Mouse (Mus musculus) heart, adult 2 months (tissue): ENCODE measurements around the gene Pla2g6. TPM values are rescaled to one million over a fixed set of nuclear protein-coding genes. Genes with fewer than 3 reads are reported as not detected.
A peak's percentile ranks its signal among the peaks of the same experiment; 100 is the strongest.

ENCODE experiments used
- DNase-seq, 2 experiments: peaks; one replicate each; pipeline ENCODE4 v3.0.0; 2021
- H3K27ac ChIP-seq: fragments of 200-600 bp; 2 replicates; pipeline ENCODE4 v1.8.1; 2022
- H3K27me3 ChIP-seq: fragments of 200-500 bp; 2 replicates; pipeline ENCODE4 v1.6.1; 2012; ENCODE audit warnings: mild to moderate bottlenecking, low read length, inconsistent platforms, mixed read lengths; ENCODE audit not compliant: control insufficient read depth, insufficient read depth
- H3K36me3 ChIP-seq: fragments of 200-500 bp; 2 replicates; pipeline ENCODE4 v1.6.1; 2012; ENCODE audit warnings: low read length, inconsistent platforms; ENCODE audit not compliant: control insufficient read depth, insufficient read depth
- H3K4me1 ChIP-seq: fragments of 200-500 bp; 2 replicates; pipeline ENCODE4 v1.6.1; 2011; ENCODE audit warnings: low read length; ENCODE audit not compliant: control insufficient read depth, insufficient read depth
- H3K4me3 ChIP-seq: fragments of 200-600 bp; 2 replicates; pipeline ENCODE4 v1.8.1; 2022
- H3K79me2 ChIP-seq: fragments of 200-500 bp; replicated peaks from 2 replicates; pipeline ENCODE4 v1.6.1; 2012; ENCODE audit warnings: mild to moderate bottlenecking, inconsistent platforms, low read length, moderate library complexity, mixed read lengths; ENCODE audit not compliant: control insufficient read depth, insufficient read depth
- H3K9ac ChIP-seq: fragments of 200-500 bp; 2 replicates; pipeline ENCODE4 v1.6.1; 2012; ENCODE audit warnings: low read depth, mild to moderate bottlenecking, control low read depth, inconsistent platforms, low read length, mixed read lengths
- CTCF ChIP-seq: fragments of 200-600 bp; IDR thresholded peaks from 2 replicates; pipeline ENCODE4 v1.8.1; 2022; ENCODE audit warnings: antibody characterized with exemption, mild to moderate bottlenecking, moderate library complexity
- EP300 ChIP-seq: fragments of 200-500 bp; IDR thresholded peaks from 2 replicates; pipeline ENCODE4 v1.6.1; 2011; ENCODE audit warnings: low read depth, low read length, control low read depth; ENCODE audit not compliant: insufficient read depth
- POLR2A ChIP-seq: fragments of 200-500 bp; IDR thresholded peaks from 2 replicates; pipeline ENCODE4 v1.6.1; 2011; ENCODE audit warnings: mild to moderate bottlenecking, low read depth, low read length, control low read depth; ENCODE audit not compliant: insufficient read depth
- WGBS: fragments of 180-500 bp; shearing (Covaris S2); methylation state at CpG from one replicate; pipeline ENCODE4 v1.1.7; 2018; 5-methylcytosine and 5-hydroxymethylcytosine counted together
- intact Hi-C: fragments of 180-260 bp; cut with DNase I; formaldehyde crosslinking; loops from one replicate; pipeline ENCODE4 v1.15.1; 2025
- polyA plus RNA-seq: library from polyadenylated mRNA; depleted of rRNA; stranded (reverse); fragments of >200 nt; gene quantifications from 2 replicates; pipeline ENCODE4 v1.2.3, GENCODE M21; 2012
- total RNA-seq, 2 experiments: library from RNA; stranded (reverse); gene quantifications; 2 replicates each; pipeline ENCODE4 v1.2.3; 2021

Gene Pla2g6
- total and polyA plus RNA-seq, 3 experiments, result 10.7 to 14.0 (median 11.0) TPM

- intact Hi-C loops, result loop anchor here (5.0 kb wide), 1 partner anchor 32 kb away; no protein-coding TSS in a partner anchor
- WGBS, result 42% methylated on average over 4 of the region's 4 CpGs
Observed at GRCm38 (mm10) chr15:79354619-79355018, 26.4 kb upstream of the Pla2g6 start.

GRCm38 (mm10) chr15:79353690-79354305, 25.6 kb upstream of the Pla2g6 start:
- intact Hi-C loops, result no loop called here
- no peak for DNase-seq
- no peak for TF ChIP-seq EP300
- TF ChIP-seq CTCF, result no peak
- no peak for TF ChIP-seq POLR2A
- Histone ChIP-seq H3K36me3 (no peaks in the 10 kb centered on the region), H3K79me2 (no peaks in the 10 kb centered on the region), H3K4me1 (peaks cover 13% of the 10 kb centered on the region), H3K27me3 (no peaks in the 10 kb centered on the region), H3K9ac (no peak overlapping the region), H3K4me3 (no peak overlapping the region), H3K27ac (no peak overlapping the region)
- WGBS, result 85% methylated on average over 5 of the region's 5 CpGs

More at GRCm38 (mm10) chr15:79354619-79355018, 26.4 kb upstream of the Pla2g6 start:
- Histone ChIP-seq H3K36me3 (no peaks in the 10 kb centered on the region), H3K4me1 (peaks cover 13% of the 10 kb centered on the region), H3K27ac (no peak overlapping the region), H3K4me3 (no peak overlapping the region), H3K79me2 (no peaks in the 10 kb centered on the region), H3K27me3 (no peaks in the 10 kb centered on the region), H3K9ac (no peak overlapping the region)
- DNase-seq, result no peak
- TF ChIP-seq EP300 (no peak), POLR2A (no peak), CTCF (no peak)

- no peaks in the 10 kb centered on the region for H3K36me3 ChIP-seq
- H3K4me3 ChIP-seq, result no peak overlapping the region
- no peak for DNase-seq
- no peaks in the 10 kb centered on the region for H3K79me2 ChIP-seq
- no peaks in the 10 kb centered on the region for H3K27me3 ChIP-seq
- H3K9ac ChIP-seq, result no peak overlapping the region
- 74% methylated on average over 6 of the region's 6 CpGs for WGBS
- TF ChIP-seq POLR2A (no peak), CTCF (no peak), EP300 (no peak)
- peaks cover 16% of the 10 kb centered on the region for H3K4me1 ChIP-seq
- H3K27ac ChIP-seq, result no peak overlapping the region
- intact Hi-C loops, result no loop called here
Observed at GRCm38 (mm10) chr15:79352479-79352878, 24.3 kb upstream of the Pla2g6 start.

GRCm38 (mm10) chr15:79351331-79351767, 23.2 kb upstream of the Pla2g6 start:
- Histone ChIP-seq H3K4me1 (peaks cover 13% of the 10 kb centered on the region), H3K9ac (0 out of 2 replicates have a peak overlapping the region, but pooled peaks have one; percentile 24), H3K79me2 (no peaks in the 10 kb centered on the region), H3K27ac (peak overlapping the region; percentile 66), H3K4me3 (no peak overlapping the region; the same call in 1 of the 2 replicates), H3K27me3 (no peaks in the 10 kb centered on the region), H3K36me3 (no peaks in the 10 kb centered on the region)
- TF ChIP-seq EP300 (0 out of 2 replicates have a peak, but pooled peaks have one; percentile 20), CTCF (peak; percentile 36), POLR2A (no peak)
- DNase-seq, result peak; percentile 71 to 81
- WGBS, result 21% methylated on average over 15 of the region's 15 CpGs
- intact Hi-C loops, result no loop called here

GRCm38 (mm10) chr15:79350866-79351265, 22.7 kb upstream of the Pla2g6 start:
- intact Hi-C loops, result no loop called here
- Histone ChIP-seq H3K79me2 (no peaks in the 10 kb centered on the region), H3K27me3 (no peaks in the 10 kb centered on the region), H3K27ac (peak overlapping the region; percentile 66), H3K36me3 (no peaks in the 10 kb centered on the region), H3K4me1 (peaks cover 13% of the 10 kb centered on the region), H3K4me3 (no peak overlapping the region; the same call in 1 of the 2 replicates), H3K9ac (0 out of 2 replicates have a peak overlapping the region, but pooled peaks have one; percentile 20)
- no peak for DNase-seq
- no peak for TF ChIP-seq CTCF
- no peak for TF ChIP-seq POLR2A
- no peak for TF ChIP-seq EP300
- WGBS, result 92% methylated on average over 4 of the region's 4 CpGs

GRCm38 (mm10) chr15:79348651-79349050, 20.5 kb upstream of the Pla2g6 start:
- 49% methylated on average over 8 of the region's 8 CpGs for WGBS
- peaks cover 13% of the 10 kb centered on the region for H3K4me1 ChIP-seq
- DNase-seq, result peak in 1 of 2 experiments; percentile 24
- H3K36me3 ChIP-seq, result no peaks in the 10 kb centered on the region
- peak overlapping the region; percentile 80 for H3K9ac ChIP-seq
- intact Hi-C loops, result loop anchor here (5.0 kb wide), 1 partner anchor 106 kb away; no protein-coding TSS in a partner anchor
- H3K79me2 ChIP-seq, result no peaks in the 10 kb centered on the region
- no peaks in the 10 kb centered on the region for H3K27me3 ChIP-seq
- no peak for TF ChIP-seq POLR2A
- TF ChIP-seq EP300, result no peak
- no peak for TF ChIP-seq CTCF
- H3K27ac ChIP-seq, result peak overlapping the region; percentile 94
- peak overlapping the region; percentile 76 for H3K4me3 ChIP-seq
